Mouse (Mus musculus) intestine, embryonic 15.5 days (tissue): ENCODE results near the gene Zfp319. TPM values are rescaled to one million over a fixed set of nuclear protein-coding genes. Genes with fewer than 3 reads are reported as not detected.

Experiments used
- ATAC-seq: fragments of 200-750 bp; cut with Nextera tagmentation; 2 replicates; pipeline ENCODE4 v1.8.0; 2017; ENCODE audit warnings: moderate TSS enrichment, moderate library complexity
- H3K27ac ChIP-seq: fragments of 300-500 bp; sonication (generic); 2 replicates; pipeline ENCODE4 v1.5.1; 2015; ENCODE audit warnings: mild to moderate bottlenecking, inconsistent platforms
- H3K27me3 ChIP-seq: fragments of 300-500 bp; sonication (generic); replicated peaks from 2 replicates; pipeline ENCODE4 v1.6.1; 2015; ENCODE audit warnings: inconsistent platforms
- H3K36me3 ChIP-seq: fragments of 300-500 bp; sonication (generic); 2 replicates; pipeline ENCODE4 v1.6.1; 2015; ENCODE audit warnings: inconsistent platforms
- H3K4me1 ChIP-seq: fragments of 300-500 bp; sonication (generic); replicated peaks from 2 replicates; pipeline ENCODE4 v1.6.1; 2015; ENCODE audit warnings: inconsistent platforms
- H3K4me2 ChIP-seq: fragments of 300-500 bp; sonication (generic); replicated peaks from 2 replicates; pipeline ENCODE4 v1.6.1; 2015; ENCODE audit warnings: mild to moderate bottlenecking, inconsistent platforms
- H3K4me3 ChIP-seq: fragments of 300-500 bp; sonication (generic); replicated peaks from 2 replicates; pipeline ENCODE4 v1.5.1; 2015; ENCODE audit warnings: inconsistent platforms
- H3K9ac ChIP-seq: fragments of 300-500 bp; sonication (generic); 2 replicates; pipeline ENCODE4 v1.6.1; 2015; ENCODE audit warnings: inconsistent platforms
- H3K9me3 ChIP-seq: fragments of 300-500 bp; sonication (generic); 2 replicates; pipeline ENCODE4 v1.6.1; 2016; ENCODE audit warnings: inconsistent platforms
- WGBS: fragments of 180-500 bp; shearing (Covaris S2); methylation state at CpG from one replicate; pipeline ENCODE4 v1.1.7; 2015; 5-methylcytosine and 5-hydroxymethylcytosine counted together
- polyA plus RNA-seq: library from polyadenylated mRNA; unstranded; fragments of >200 nt; fragmentation: Nextera tagmentation; extraction: Ambion mirVana; gene quantifications from 2 replicates; pipeline ENCODE4 v1.2.1, GENCODE M21; 2015

The Zfp319 gene
- polyA plus RNA-seq, 1 experiment from 2014 or later: 5.9 TPM

DNA sequence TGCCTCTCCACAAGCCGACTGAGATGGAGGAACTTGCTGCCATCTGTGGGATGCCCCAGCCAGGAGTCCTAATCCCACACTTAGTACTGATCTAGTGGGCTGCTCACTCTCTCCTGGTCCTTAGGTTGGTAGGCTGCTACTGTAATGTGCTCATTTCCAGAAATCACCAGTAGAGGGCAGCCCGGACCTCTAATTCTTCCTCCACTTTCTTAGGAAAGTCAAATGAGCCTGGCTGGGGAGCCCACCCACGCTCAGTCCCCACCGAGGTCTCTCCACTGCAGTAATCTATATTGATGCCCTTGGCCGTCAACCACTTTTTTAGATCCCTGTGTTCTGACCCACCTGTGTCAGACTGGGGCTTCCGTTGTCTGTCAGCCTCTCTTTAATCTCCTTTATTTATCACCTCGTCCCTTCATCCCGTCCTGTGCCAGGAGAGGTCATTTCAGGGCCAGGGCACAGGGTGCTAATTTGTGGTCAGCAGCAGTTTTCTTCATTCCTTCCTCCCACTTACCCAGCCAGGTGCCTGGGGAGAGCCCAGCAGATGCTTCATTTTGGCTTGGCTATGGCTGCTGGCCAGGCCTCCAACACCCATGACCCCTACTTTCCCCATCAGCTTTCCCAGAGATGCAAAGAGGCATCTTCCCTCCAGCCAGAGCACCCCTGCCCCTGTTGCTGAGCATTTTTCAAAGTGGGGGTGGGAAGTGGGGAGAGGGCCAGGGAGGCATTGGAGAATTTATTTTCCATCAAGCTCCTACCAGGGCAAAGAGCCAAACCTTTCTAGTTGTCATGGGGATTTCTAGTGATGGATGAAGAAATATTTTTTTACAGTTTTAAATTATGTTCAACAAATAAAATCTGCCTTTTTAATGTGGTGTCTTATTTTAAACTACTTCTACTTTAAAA lies 15.1 kb upstream of the Zfp319 start:
- H3K27me3 ChIP-seq: no peaks in the 10 kb centered on the region
- peaks cover 14% of the 10 kb centered on the region; the same call in 1 of the 2 replicates for H3K36me3 ChIP-seq
- H3K9ac ChIP-seq: no peak overlapping the region
- H3K27ac ChIP-seq: no peak overlapping the region
- H3K4me1 ChIP-seq: peaks cover 16% of the 10 kb centered on the region
- ATAC-seq: no peak; the same call in 1 of the 2 replicates
- H3K4me3 ChIP-seq: no peak overlapping the region
- WGBS: 18% methylated on average over 8 of the region's 8 CpGs
- no peaks in the 10 kb centered on the region for H3K9me3 ChIP-seq
- no peak overlapping the region for H3K4me2 ChIP-seq

DNA sequence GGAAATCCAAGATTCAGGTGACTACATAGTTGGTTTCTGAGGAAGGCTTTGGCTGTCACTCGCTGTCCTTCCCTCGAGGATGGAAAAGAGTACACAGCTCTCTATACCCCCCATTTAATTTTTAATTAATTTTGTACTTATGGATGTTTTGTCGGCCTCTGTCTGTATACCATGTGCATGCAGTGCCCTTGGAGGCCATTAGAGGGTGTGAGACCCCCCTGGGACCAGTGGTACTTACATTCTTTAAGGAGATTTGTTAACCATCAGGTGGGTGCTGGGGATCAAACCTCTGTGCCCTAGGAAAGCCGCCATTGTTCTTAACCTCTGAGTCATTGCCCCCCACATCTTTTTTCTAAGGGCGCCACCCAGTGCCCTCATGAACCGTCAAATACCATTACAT lies 12.9 kb upstream of the Zfp319 start:
- H3K9ac ChIP-seq: no peak overlapping the region
- no peaks in the 10 kb centered on the region for H3K9me3 ChIP-seq
- peaks cover 4% of the 10 kb centered on the region; the same call in 1 of the 2 replicates for H3K4me1 ChIP-seq
- no peak for ATAC-seq
- no peak overlapping the region for H3K27ac ChIP-seq
- H3K36me3 ChIP-seq: peaks cover 14% of the 10 kb centered on the region; the same call in 1 of the 2 replicates
- no peak overlapping the region for H3K4me3 ChIP-seq
- no peaks in the 10 kb centered on the region for H3K27me3 ChIP-seq
- no peak overlapping the region for H3K4me2 ChIP-seq
- WGBS: 78% methylated on average over 6 of the region's 6 CpGs

DNA sequence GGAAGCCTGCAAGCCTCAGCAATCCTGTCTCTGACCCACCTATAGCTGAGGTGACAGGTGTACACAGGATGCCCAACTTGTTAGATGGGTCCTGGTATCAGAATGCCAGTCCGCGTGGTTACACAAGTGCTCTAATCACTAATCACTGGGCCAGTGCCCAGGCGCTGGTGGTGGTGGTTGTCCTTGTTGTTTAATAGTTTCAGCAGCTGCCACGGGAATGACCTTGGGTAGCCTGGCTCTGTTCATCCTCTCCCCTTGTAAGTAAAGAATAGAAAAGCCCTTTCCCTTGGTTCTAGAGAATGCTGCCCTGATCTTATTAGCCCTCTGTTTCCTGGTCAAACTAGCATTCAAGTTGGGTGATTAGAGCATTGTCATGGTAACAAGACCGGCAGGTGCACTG lies 10.0 kb upstream of the Zfp319 start:
- no peak overlapping the region for H3K27ac ChIP-seq
- H3K27me3 ChIP-seq: no peaks in the 10 kb centered on the region
- no peaks in the 10 kb centered on the region for H3K9me3 ChIP-seq
- no peak overlapping the region for H3K9ac ChIP-seq
- 0 out of 2 replicates have a peak, but pooled peaks have one; percentile 21 for ATAC-seq
- no peak overlapping the region for H3K4me2 ChIP-seq
- WGBS: 63% methylated on average over 5 of the region's 5 CpGs
- no peaks in the 10 kb centered on the region for H3K4me1 ChIP-seq
- peaks cover 23% of the 10 kb centered on the region for H3K36me3 ChIP-seq
- no peak overlapping the region for H3K4me3 ChIP-seq

DNA sequence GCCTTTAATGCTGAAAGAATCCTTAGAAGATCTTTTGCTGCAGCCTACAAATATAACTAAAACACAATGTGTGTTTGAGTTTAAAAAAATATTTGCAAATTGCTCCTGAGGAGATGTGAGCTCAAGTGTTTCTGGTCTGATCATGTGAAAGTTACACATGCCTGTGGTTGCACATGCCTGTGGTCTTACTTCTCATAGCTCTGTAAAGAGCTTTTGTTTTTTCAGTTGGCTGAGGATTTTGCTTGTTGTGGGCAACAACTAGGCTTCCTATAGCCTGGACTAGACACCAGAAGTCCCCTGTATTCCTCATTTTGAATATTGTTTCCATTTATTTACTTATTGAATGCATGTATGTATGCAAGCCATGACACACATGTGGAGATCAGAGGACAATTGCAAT lies 4.6 kb upstream of the Zfp319 start:
- Histone ChIP-seq H3K27ac (no peak overlapping the region), H3K4me3 (no peak overlapping the region), H3K9ac (no peak overlapping the region), H3K27me3 (no peaks in the 10 kb centered on the region), H3K4me2 (no peak overlapping the region), H3K9me3 (no peaks in the 10 kb centered on the region), H3K4me1 (0 out of 2 replicates have a peak, but pooled peaks cover 3% of the 10 kb centered on the region), H3K36me3 (peaks cover 12% of the 10 kb centered on the region; the same call in 1 of the 2 replicates)
- no peak for ATAC-seq

DNA sequence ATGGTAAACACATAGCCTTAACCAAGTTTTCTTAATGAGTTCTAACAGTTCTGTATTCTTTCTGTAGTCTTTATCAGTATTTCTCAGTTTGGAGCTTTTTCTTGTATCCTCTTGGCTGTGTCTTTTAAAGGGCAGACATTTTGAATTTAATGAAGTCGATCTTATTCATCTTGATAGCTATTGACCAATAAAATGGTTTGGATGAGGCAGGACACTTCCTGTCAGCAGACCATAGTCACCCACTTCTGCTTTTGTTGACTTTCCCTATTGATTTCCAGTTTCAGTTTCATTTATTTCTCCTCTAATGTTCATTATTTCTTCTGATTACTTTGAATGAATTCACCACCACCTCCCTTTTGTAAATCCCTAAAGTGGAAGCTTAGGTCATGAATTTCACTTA lies 4.0 kb upstream of the Zfp319 start:
- no peak overlapping the region for H3K27ac ChIP-seq
- H3K4me1 ChIP-seq: 0 out of 2 replicates have a peak, but pooled peaks cover 5% of the 10 kb centered on the region
- H3K9me3 ChIP-seq: no peaks in the 10 kb centered on the region
- H3K36me3 ChIP-seq: peaks cover 12% of the 10 kb centered on the region; the same call in 1 of the 2 replicates
- 93% methylated on average over 1 of the region's 1 CpGs for WGBS
- ATAC-seq: no peak
- no peak overlapping the region for H3K4me3 ChIP-seq
- no peak overlapping the region for H3K9ac ChIP-seq
- no peaks in the 10 kb centered on the region for H3K27me3 ChIP-seq
- no peak overlapping the region for H3K4me2 ChIP-seq

DNA sequence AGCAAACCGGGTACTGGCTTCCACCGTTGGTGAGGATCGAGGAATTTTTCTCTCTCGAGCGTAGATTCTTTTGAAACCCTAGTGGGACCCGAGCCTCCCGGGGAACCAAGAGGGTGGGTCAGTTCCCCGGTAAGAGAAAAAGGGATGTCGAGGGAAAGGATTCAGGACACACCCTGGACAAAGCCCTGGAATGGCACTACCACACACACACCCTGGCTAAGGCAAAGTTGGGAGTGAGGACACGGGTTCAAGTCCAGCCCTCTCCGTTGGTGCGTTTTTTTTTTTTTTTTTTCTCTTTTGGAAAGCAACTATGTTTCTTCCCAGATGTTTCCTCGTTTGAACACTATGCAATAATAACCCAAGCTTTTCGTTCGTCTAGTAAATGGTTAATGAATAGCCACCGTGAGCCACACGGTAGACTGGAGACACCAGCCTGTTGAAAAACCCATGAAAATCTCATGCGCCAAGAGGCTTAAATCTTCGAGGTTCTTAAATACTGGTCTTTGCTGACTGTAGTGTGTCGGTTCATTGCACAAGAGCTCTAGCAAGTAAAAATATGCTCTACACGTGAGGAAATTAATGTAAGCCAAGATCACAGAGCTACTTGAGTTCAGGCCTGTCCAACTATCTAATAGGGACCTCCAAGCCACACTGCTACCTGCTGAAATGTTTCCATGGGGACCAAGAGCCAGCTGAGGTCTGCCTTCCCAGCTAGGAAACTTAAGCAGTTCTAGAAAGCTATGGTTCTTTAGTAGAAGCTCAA lies 868 bp upstream of the Zfp319 start:
- Histone ChIP-seq H3K4me2 (peak overlapping the region; percentile 82), H3K27ac (peak overlapping the region; percentile 99), H3K9ac (peak overlapping the region; percentile 94), H3K4me1 (0 out of 2 replicates have a peak, but pooled peaks cover 14% of the 10 kb centered on the region), H3K36me3 (peaks cover 22% of the 10 kb centered on the region), H3K4me3 (peak overlapping the region; percentile 82), H3K9me3 (no peaks in the 10 kb centered on the region), H3K27me3 (no peaks in the 10 kb centered on the region)
- peak; percentile 31 for ATAC-seq
- 19% methylated on average over 21 of the region's 21 CpGs for WGBS

DNA sequence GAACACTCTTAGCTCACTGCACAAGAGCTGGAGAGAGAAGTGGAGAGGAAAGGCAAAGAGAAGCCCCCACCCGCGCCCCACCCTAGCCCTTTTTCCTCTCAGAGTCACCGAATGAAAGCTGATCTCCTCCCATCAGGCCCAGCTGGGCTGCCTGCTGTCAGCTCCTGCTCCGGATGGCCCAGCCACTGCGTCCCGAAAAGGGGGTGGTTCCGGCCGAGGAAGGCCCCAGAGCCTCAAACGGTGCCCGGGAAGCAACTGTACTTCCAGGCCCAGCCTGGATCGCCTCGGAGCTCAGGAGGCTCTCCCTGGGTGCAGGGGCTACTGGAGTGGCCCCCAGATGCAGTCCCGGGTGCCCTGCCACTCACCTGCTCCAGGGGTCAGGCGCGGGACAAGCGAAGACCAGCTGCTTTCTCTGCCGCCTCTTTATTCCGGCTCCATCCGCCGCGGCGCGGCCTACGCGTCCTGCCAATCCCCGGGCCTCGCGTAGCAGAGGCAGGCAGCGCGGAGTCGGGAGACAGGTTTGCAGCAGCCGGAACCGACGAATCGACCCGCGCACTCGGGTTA lies 512 bp downstream of the Zfp319 start:
- Histone ChIP-seq H3K36me3 (peaks cover 36% of the 10 kb centered on the region), H3K9me3 (no peaks in the 10 kb centered on the region), H3K9ac (peak overlapping the region; percentile 94), H3K4me2 (peak overlapping the region; percentile 82), H3K27ac (peak overlapping the region; percentile 99), H3K4me3 (peak overlapping the region; percentile 82), H3K27me3 (no peaks in the 10 kb centered on the region), H3K4me1 (0 out of 2 replicates have a peak, but pooled peaks cover 16% of the 10 kb centered on the region)
- under 1% methylated on average over 38 of the region's 38 CpGs for WGBS
- ATAC-seq: peak; percentile 59

DNA sequence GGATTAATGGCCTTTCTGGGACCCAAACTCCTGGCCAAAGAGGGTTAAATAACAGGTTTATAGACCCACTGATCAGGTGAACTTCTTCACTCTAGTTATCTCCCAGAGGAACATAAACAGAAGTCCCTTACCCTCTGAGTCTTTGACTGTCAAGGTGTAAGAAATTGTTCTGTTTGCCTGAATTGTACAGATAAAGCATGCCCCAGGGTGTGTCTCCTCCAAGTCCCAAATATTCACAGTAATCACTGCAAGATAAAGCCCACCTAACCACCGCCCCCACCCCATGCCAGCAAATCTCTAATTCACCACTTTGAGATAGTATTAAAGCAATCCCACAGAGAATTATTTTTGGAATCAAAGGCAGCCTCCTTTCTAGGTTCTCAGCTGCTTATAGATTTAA lies 1.4 kb downstream of the Zfp319 start:
- H3K4me1 ChIP-seq: 0 out of 2 replicates have a peak, but pooled peaks cover 16% of the 10 kb centered on the region
- H3K9me3 ChIP-seq: no peaks in the 10 kb centered on the region
- ATAC-seq: no peak
- WGBS: 53% methylated on average over 1 of the region's 1 CpGs
- H3K4me2 ChIP-seq: peak overlapping the region; percentile 82
- no peaks in the 10 kb centered on the region for H3K27me3 ChIP-seq
- no peak overlapping the region for H3K27ac ChIP-seq
- H3K9ac ChIP-seq: peak overlapping the region; percentile 94; the same call in 1 of the 2 replicates
- peaks cover 40% of the 10 kb centered on the region for H3K36me3 ChIP-seq
- H3K4me3 ChIP-seq: peak overlapping the region; percentile 82

- no peaks in the 10 kb centered on the region for H3K27me3 ChIP-seq
- H3K9ac ChIP-seq: no peak overlapping the region
- no peak overlapping the region for H3K4me3 ChIP-seq
- H3K4me1 ChIP-seq: 0 out of 2 replicates have a peak, but pooled peaks cover 16% of the 10 kb centered on the region
- H3K27ac ChIP-seq: no peak overlapping the region
- no peak for ATAC-seq
- H3K36me3 ChIP-seq: peaks cover 37% of the 10 kb centered on the region
- WGBS: 89% methylated on average over 46 of the region's 46 CpGs
- no peak overlapping the region for H3K4me2 ChIP-seq
- no peaks in the 10 kb centered on the region for H3K9me3 ChIP-seq
Measured at GRCm38 (mm10) chr8:95327866-95328465, 3.8 kb downstream of the Zfp319 start.

GRCm38 (mm10) chr8:95326822-95327221 lies 4.9 kb downstream of the Zfp319 start:
- Histone ChIP-seq H3K9ac (no peak overlapping the region), H3K27ac (no peak overlapping the region), H3K9me3 (no peaks in the 10 kb centered on the region), H3K27me3 (no peaks in the 10 kb centered on the region), H3K4me3 (no peak overlapping the region), H3K36me3 (peaks cover 37% of the 10 kb centered on the region), H3K4me1 (0 out of 2 replicates have a peak, but pooled peaks cover 13% of the 10 kb centered on the region), H3K4me2 (no peak overlapping the region)
- no peak for ATAC-seq
- 74% methylated on average over 5 of the region's 5 CpGs for WGBS

GRCm38 (mm10) chr8:95324646-95325045 lies 7.1 kb downstream of the Zfp319 start:
- Histone ChIP-seq H3K27ac (no peak overlapping the region), H3K4me1 (peaks cover 17% of the 10 kb centered on the region; the same call in 1 of the 2 replicates), H3K27me3 (no peaks in the 10 kb centered on the region), H3K9ac (no peak overlapping the region), H3K9me3 (no peaks in the 10 kb centered on the region), H3K36me3 (peaks cover 37% of the 10 kb centered on the region), H3K4me2 (no peak overlapping the region), H3K4me3 (no peak overlapping the region)
- no peak for ATAC-seq
- 74% methylated on average over 5 of the region's 5 CpGs for WGBS
